Mouse (Mus musculus) hindbrain, embryonic 15.5 days (tissue): ENCODE measurements around the gene Cbx4. TPM values are rescaled to one million over a fixed set of nuclear protein-coding genes. Genes with fewer than 3 reads are reported as not detected.

ENCODE experiments used
- ATAC-seq: fragments of 200-750 bp; cut with Nextera tagmentation; 2 replicates; pipeline ENCODE4 v1.8.0; 2017; ENCODE audit warnings: low read depth, moderate number of reproducible peaks, moderate TSS enrichment; ENCODE audit not compliant: low FRiP score
- H3K27ac ChIP-seq: fragments of 300-500 bp; sonication (generic); replicated peaks from 2 replicates; pipeline ENCODE4 v1.5.1; 2015; ENCODE audit warnings: mild to moderate bottlenecking, inconsistent platforms
- H3K27me3 ChIP-seq: fragments of 300-500 bp; sonication (generic); 2 replicates; pipeline ENCODE4 v1.6.1; 2015; ENCODE audit warnings: control low read depth, inconsistent platforms
- H3K36me3 ChIP-seq: fragments of 300-500 bp; sonication (generic); 2 replicates; pipeline ENCODE4 v1.6.1; 2015; ENCODE audit warnings: control low read depth, inconsistent platforms
- H3K4me1 ChIP-seq: fragments of 300-500 bp; sonication (generic); replicated peaks from 2 replicates; pipeline ENCODE4 v1.6.1; 2015; ENCODE audit warnings: control low read depth, inconsistent platforms
- H3K4me2 ChIP-seq: fragments of 300-500 bp; sonication (generic); 2 replicates; pipeline ENCODE4 v1.6.1; 2015; ENCODE audit warnings: moderate library complexity, mild to moderate bottlenecking, inconsistent platforms
- H3K4me3 ChIP-seq: fragments of 300-500 bp; sonication (generic); 2 replicates; pipeline ENCODE4 v1.5.1; 2015; ENCODE audit warnings: mild to moderate bottlenecking, inconsistent platforms
- H3K9ac ChIP-seq: fragments of 300-500 bp; sonication (generic); 2 replicates; pipeline ENCODE4 v1.6.1; 2015; ENCODE audit warnings: inconsistent platforms
- H3K9me3 ChIP-seq: fragments of 300-500 bp; sonication (generic); 2 replicates; pipeline ENCODE4 v1.6.1; 2016; ENCODE audit warnings: control low read depth, inconsistent platforms
- WGBS: fragments of 180-500 bp; shearing (Covaris S2); methylation state at CpG from one replicate; pipeline ENCODE4 v1.1.7; 2015; 5-methylcytosine and 5-hydroxymethylcytosine counted together
- polyA plus RNA-seq: library from polyadenylated mRNA; unstranded; fragments of >200 nt; fragmentation: Nextera tagmentation; extraction: Ambion mirVana; gene quantifications from 2 replicates; pipeline ENCODE4 v1.2.1, GENCODE M21; 2015

The Cbx4 gene
- polyA plus RNA-seq, 1 experiment from 2014 or later = 23.2 TPM

DNA sequence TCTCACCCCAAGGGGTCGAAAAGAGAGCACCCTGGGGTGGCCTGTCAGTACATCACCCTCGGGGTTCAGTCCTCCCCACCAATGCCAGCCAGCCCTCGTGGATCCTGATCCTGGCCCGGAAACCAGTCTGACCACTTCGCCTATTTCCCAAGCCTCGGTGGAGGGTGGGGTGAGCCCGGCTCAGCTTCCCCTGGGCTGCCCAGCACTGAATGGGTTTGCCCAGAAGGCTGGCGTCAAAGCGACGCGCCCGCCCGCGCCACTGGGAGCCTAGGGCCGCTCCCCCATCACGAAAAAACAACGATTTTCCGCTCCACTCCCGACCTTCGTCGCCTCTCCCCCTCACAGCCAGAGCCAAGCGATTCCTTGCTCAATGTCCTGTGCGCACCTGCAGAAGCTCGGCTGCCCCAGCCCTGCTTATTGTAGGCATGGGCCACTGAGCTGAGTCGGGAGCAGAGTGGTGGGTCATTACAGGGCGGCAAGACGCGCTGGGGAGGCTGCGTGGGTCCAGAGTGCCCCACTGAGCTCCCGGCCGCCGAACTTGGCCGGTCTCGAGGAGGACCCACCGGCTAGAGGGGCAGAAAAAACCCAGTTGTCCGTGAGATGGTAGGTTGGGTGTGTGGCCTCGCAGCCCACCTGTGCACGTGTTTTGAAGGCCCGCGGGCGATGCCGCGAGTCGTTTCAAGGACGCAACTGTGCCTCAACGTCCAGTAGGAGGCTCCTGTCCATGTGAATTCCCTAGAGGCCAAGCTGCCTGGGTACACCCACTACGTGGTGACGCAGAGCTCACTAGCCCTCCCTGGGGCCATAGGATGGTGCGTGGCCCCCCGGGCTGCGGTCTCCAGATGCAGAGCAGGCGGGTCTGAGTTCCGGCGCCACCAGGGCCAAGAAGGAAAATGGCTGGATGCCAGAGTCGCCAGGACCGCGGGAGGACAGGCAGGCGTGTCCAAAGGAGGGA is 27.7 kb downstream of the Cbx4 start:
- Histone ChIP-seq H3K9ac (no peak overlapping the region), H3K36me3 (no peaks in the 10 kb centered on the region), H3K27me3 (peaks cover 39% of the 10 kb centered on the region), H3K4me3 (peak overlapping the region; percentile 21), H3K4me1 (peaks cover 47% of the 10 kb centered on the region), H3K4me2 (peak overlapping the region; percentile 92), H3K9me3 (no peaks in the 10 kb centered on the region), H3K27ac (no peak overlapping the region)
- 1% methylated on average over 56 of the region's 58 CpGs for WGBS
- ATAC-seq = no peak

GRCm38 (mm10) chr11:119057291-119057690 is 28.7 kb downstream of the Cbx4 start:
- Histone ChIP-seq H3K4me1 (peaks cover 56% of the 10 kb centered on the region), H3K27me3 (peaks cover 38% of the 10 kb centered on the region), H3K36me3 (no peaks in the 10 kb centered on the region), H3K9me3 (no peaks in the 10 kb centered on the region), H3K4me2 (peak overlapping the region; percentile 92), H3K4me3 (peak overlapping the region; percentile 49), H3K9ac (peak overlapping the region; percentile 71), H3K27ac (peak overlapping the region; percentile 88)
- no peak for ATAC-seq
- WGBS = 2% methylated on average over 9 of the region's 9 CpGs

DNA sequence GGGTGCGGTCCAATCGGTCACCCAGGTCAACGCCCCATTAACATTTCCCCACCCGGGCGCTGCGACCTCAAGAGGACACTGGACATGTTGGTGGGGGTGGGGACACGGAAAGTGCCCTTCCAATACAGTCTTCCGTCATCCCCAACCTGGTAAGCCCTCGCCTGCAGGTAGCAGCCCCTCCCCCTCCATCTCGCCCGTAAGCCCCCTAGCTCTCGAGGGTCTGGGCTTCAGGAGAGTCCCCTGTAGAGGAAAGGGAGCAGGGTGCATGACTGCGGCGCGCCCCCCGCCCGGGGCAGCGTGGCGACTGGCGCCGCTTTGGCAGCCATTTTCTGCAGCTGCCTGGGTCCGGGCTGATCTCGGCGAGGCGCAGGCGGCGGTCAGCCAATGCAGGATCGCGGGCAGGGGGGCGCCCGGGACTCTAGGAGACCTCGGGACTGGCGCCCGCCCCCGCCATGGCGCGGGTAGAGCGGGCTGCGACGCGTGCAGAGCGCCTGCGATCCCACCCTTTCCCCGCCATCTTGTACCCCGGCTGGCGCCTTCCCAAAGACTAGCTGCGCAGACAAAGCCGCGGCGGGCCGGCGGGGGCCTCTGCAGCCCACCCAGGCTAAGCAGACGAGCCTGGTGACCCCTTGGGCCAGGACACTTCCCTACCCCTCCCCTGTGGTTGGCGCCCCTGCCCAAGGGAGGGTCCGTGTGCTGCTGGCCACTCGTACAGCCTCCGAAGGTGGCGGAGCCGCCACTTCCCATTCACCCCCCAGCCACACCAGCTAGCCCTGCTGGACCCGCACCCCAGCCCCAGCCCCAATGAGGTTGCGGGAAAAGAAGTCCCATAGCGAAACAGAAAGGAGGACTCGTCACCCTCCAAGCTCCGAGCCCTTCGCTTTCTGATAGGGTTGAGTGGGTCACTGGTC is 29.5 kb downstream of the Cbx4 start:
- peaks cover 38% of the 10 kb centered on the region for H3K27me3 ChIP-seq
- peaks cover 63% of the 10 kb centered on the region for H3K4me1 ChIP-seq
- ATAC-seq = peak; percentile 23; the same call in 1 of the 2 replicates
- under 1% methylated on average over 65 of the region's 65 CpGs for WGBS
- no peaks in the 10 kb centered on the region for H3K36me3 ChIP-seq
- peak overlapping the region; percentile 71 for H3K9ac ChIP-seq
- H3K27ac ChIP-seq = peak overlapping the region; percentile 88
- no peaks in the 10 kb centered on the region for H3K9me3 ChIP-seq
- peak overlapping the region; percentile 92 for H3K4me2 ChIP-seq
- H3K4me3 ChIP-seq = peak overlapping the region; percentile 49

- no peak for ATAC-seq
- peaks cover 63% of the 10 kb centered on the region for H3K4me1 ChIP-seq
- 1% methylated on average over 32 of the region's 32 CpGs for WGBS
- H3K36me3 ChIP-seq = no peaks in the 10 kb centered on the region
- no peaks in the 10 kb centered on the region for H3K9me3 ChIP-seq
- peak overlapping the region; percentile 71 for H3K9ac ChIP-seq
- peaks cover 46% of the 10 kb centered on the region for H3K27me3 ChIP-seq
- peak overlapping the region; percentile 92 for H3K4me2 ChIP-seq
- H3K4me3 ChIP-seq = peak overlapping the region; percentile 49
- peak overlapping the region; percentile 90 for H3K27ac ChIP-seq
Measured at GRCm38 (mm10) chr11:119055571-119056131, 30.4 kb downstream of the Cbx4 start.

DNA sequence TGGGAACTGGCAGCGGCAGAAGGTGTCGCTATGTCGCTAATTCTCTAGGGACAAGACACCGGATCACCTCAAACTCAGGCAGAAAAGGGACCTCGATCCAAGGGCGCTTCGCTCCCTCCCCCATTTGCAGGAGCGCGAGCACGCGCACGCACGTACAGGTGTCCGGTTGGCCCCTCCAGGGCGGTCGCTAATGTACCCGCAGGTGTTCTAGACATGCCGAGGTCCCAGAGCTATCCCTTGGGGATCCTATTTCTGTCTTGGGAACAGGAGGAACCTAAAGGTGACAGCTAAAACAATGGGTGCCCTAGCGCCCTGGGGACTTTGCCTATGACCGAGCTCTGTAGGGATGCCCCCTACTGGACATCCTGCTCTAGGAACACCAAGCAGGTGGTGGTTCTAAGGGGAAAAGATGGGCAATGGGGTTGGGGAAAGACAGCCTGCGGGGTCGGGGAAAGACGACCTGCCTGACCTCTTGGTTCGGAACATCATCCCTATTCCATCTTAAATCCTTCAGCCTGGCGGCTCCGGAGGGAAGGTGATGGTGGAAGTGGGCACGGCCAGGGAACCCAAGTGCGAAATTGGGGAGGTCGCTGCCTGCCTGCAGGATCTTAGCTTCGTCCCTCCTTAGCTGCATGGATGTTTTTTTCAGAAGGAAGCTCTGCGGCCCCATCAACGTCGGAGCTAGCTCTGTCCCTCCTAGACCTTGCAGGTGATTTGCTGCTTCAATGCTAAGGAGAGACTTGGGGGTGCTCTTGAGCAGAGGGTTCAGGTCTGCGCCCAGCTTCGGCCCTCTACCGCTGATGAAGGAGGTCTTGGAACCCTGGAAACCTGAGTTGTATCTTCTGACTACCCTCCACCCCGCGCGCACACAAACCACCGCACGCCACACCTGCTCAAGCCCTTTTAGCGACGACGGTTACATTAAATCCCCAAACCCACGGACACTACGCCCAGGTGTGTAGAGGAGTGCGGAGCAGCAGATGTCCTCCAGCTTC is 31.4 kb downstream of the Cbx4 start:
- 1% methylated on average over 47 of the region's 47 CpGs for WGBS
- H3K27me3 ChIP-seq = peaks cover 46% of the 10 kb centered on the region
- H3K9me3 ChIP-seq = no peaks in the 10 kb centered on the region
- H3K36me3 ChIP-seq = no peaks in the 10 kb centered on the region
- peak overlapping the region; percentile 90 for H3K27ac ChIP-seq
- peak overlapping the region; percentile 49 for H3K4me3 ChIP-seq
- no peak for ATAC-seq
- H3K4me2 ChIP-seq = peak overlapping the region; percentile 92
- H3K4me1 ChIP-seq = peaks cover 63% of the 10 kb centered on the region
- peak overlapping the region; percentile 53 for H3K9ac ChIP-seq

DNA sequence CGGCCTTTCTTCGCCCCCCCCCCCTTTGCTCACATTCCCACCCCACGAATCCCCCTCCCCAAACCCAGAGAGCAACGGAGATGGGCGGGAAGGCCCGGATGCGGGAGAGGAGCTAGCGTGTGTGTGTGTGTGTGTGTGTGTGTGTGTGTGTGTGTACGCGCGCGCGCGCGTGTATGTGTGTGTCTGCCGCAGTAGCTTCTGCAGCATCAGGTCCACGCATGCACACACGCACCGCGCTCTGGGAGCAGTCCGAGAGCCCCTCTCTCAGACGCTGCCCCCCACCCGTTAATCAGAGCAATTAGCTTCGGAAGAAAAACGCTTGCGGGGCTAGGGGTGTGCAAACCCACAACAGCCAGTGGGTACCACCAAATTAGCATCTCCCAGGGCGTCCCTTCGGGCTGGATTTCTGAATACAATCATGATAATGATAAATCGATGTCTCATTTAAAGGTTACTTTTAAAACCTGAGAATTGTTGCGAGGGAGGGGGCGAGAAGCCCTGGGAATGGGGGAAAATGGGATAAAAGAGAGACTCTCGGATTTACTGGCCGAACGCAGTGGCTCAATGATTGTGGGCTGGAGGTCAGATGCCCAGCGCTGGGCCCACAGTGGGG is 32.2 kb downstream of the Cbx4 start:
- Histone ChIP-seq H3K4me2 (peak overlapping the region; percentile 92), H3K27ac (peak overlapping the region; percentile 90), H3K9me3 (no peaks in the 10 kb centered on the region), H3K4me3 (peak overlapping the region; percentile 49), H3K4me1 (peaks cover 60% of the 10 kb centered on the region), H3K9ac (peak overlapping the region; percentile 53), H3K36me3 (no peaks in the 10 kb centered on the region), H3K27me3 (peaks cover 46% of the 10 kb centered on the region)
- peak; percentile 59 for ATAC-seq
- under 1% methylated on average over 34 of the region's 35 CpGs for WGBS

- Histone ChIP-seq H3K27ac (peak overlapping the region; percentile 90), H3K9me3 (no peaks in the 10 kb centered on the region), H3K4me3 (peak overlapping the region; percentile 49), H3K36me3 (no peaks in the 10 kb centered on the region), H3K4me1 (peaks cover 57% of the 10 kb centered on the region), H3K9ac (peak overlapping the region; percentile 54), H3K4me2 (peak overlapping the region; percentile 92), H3K27me3 (peaks cover 46% of the 10 kb centered on the region)
- peak; percentile 92 for ATAC-seq
- WGBS = 0% methylated on average over 39 of the region's 42 CpGs
Measured at GRCm38 (mm10) chr11:119053257-119053670, 32.8 kb downstream of the Cbx4 start.

- H3K9ac ChIP-seq = peak overlapping the region; percentile 54
- peak overlapping the region; percentile 92 for H3K4me2 ChIP-seq
- WGBS = 4% methylated on average over 13 of the region's 13 CpGs
- H3K36me3 ChIP-seq = no peaks in the 10 kb centered on the region
- peaks cover 57% of the 10 kb centered on the region for H3K4me1 ChIP-seq
- no peaks in the 10 kb centered on the region for H3K9me3 ChIP-seq
- peak overlapping the region; percentile 90 for H3K27ac ChIP-seq
- peak overlapping the region; percentile 49 for H3K4me3 ChIP-seq
- no peak for ATAC-seq
- peaks cover 47% of the 10 kb centered on the region for H3K27me3 ChIP-seq
Measured at GRCm38 (mm10) chr11:119052661-119053256, 33.3 kb downstream of the Cbx4 start.

- H3K9me3 ChIP-seq = no peaks in the 10 kb centered on the region
- WGBS = 3% methylated on average over 15 of the region's 15 CpGs
- H3K27ac ChIP-seq = peak overlapping the region; percentile 90
- peaks cover 50% of the 10 kb centered on the region for H3K27me3 ChIP-seq
- no peak; the same call in 1 of the 2 replicates for ATAC-seq
- H3K4me2 ChIP-seq = peak overlapping the region; percentile 92
- no peaks in the 10 kb centered on the region for H3K36me3 ChIP-seq
- H3K9ac ChIP-seq = peak overlapping the region; percentile 54; the same call in 1 of the 2 replicates
- H3K4me1 ChIP-seq = peaks cover 56% of the 10 kb centered on the region
- H3K4me3 ChIP-seq = peak overlapping the region; percentile 49; the same call in 1 of the 2 replicates
Measured at GRCm38 (mm10) chr11:119051927-119052660, 33.9 kb downstream of the Cbx4 start.

- Histone ChIP-seq H3K27me3 (peaks cover 52% of the 10 kb centered on the region), H3K36me3 (no peaks in the 10 kb centered on the region), H3K9ac (no peak overlapping the region), H3K4me1 (peaks cover 58% of the 10 kb centered on the region), H3K4me3 (no peak overlapping the region), H3K9me3 (no peaks in the 10 kb centered on the region), H3K4me2 (no peak overlapping the region), H3K27ac (no peak overlapping the region)
- ATAC-seq = no peak
Measured at GRCm38 (mm10) chr11:119051426-119051825, 34.6 kb downstream of the Cbx4 start.
